Mouse (Mus musculus) embryonic fibroblast, embryonic 13.5 days (primary cell): ENCODE measurements around the gene Atp4a.

Source experiments
- CTCF ChIP-seq: IDR thresholded peaks from 2 replicates; pipeline ENCODE4 v1.5.1; 2011; ENCODE audit warnings: mild to moderate bottlenecking, control low read depth, low read length, moderate library complexity, borderline replicate concordance; ENCODE audit not compliant: insufficient read depth
- POLR2A ChIP-seq: IDR thresholded peaks from 2 replicates; pipeline ENCODE4 v1.6.1; 2011; ENCODE audit warnings: low read depth, mild to moderate bottlenecking, control low read depth, low read length, moderate library complexity

DNA sequence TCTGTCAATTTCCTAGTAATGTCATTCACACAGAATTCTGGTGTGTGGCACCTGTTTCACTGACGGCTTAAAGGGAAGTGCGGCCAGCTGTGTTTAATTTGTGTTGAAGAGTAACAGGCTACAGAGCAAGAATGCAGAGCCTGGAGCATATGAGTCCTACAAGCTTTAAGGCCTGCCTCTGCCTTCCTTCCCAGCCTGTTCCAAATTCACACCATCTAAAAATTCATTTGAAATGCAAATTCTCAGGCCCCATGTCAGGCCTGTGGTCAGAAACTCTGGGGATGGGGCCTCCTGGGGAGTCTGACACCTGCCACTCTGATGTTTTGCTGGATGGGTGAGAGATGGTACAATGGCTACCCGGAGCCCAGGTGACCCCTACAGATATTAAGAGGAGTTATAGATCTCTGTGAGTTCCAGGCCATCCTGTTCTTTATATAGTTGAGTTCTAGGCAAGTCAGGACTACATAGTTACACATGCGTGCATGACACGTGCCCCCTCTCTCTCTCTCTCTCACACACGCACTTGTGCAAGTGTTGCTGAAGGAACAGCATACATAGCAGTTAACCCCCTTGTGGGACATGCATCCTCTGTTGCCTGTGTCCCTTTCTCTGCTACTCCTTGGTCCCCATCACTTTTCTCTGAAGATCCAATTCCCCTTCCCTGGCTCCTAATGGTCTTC lies 11.4 kb downstream of the Atp4a start:
- no peak for TF ChIP-seq POLR2A
- no peak for TF ChIP-seq CTCF
